Mouse (Mus musculus) liver, adult 2 months (tissue): ENCODE results near the gene Gm16485.

Experiments used
- CTCF ChIP-seq: fragments of 200-500 bp; IDR thresholded peaks from 2 replicates; pipeline ENCODE4 v1.5.1; 2011; ENCODE audit warnings: low read depth, low read length, control low read depth
- POLR2A ChIP-seq: fragments of 200-500 bp; IDR thresholded peaks from 2 replicates; pipeline ENCODE4 v1.6.1; 2011; ENCODE audit warnings: low read length, control low read depth; ENCODE audit not compliant: insufficient read depth; ENCODE audit errors: extremely low read depth

DNA sequence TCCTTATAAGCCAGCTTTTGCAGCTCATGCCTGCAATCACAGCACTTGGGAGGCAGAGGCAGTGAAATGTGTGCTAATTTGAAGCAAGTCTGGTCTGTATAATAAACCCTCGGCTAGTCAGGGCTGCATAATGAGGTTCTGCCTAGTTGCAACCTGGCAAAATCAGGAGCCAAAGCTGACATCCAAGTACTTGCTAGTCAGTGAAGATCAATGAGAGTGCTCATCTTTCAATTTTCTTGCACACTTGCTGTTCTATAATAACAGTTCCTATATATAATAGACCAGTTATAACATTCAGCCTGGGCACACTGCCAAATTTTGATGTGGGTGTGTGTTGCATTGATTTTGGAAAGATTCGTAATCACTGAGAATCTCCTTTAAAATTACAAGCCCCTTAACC is 6.2 kb downstream of the Gm16485 start:
- no peak for TF ChIP-seq CTCF
- TF ChIP-seq POLR2A, result no peak
